ENCODE assay signal across 11 mouse cellular contexts in genomic region chr19:59267417-59267963, GRCm38 (mm10). TPM values are rescaled to one million over a fixed set of nuclear protein-coding genes. Genes with fewer than 3 reads are reported as not detected.
DNase-seq lines count a peak whose midpoint lies in the region; ATAC-seq and TF ChIP-seq lines count a peak whose summit lies in the region.
"Had no signal": no experiment of that assay in that cellular context is flagged by ENCODE, and none has a peak within 500 bp of the region (broad histone marks: within the 10 kb centered on the region; RNA-seq: fewer than 3 reads in every experiment).

No protein-coding gene starts in this region.

- H3K27ac ChIP-seq in heart, embryonic 13.5 days (replicated peaks) = peak overlapping the region; percentile 65
- no peak overlapping the region for H3K27ac ChIP-seq in CH12.LX (ENCODE audit: insufficient read depth, low read depth)
- H3K27ac ChIP-seq in forebrain, embryonic 15.5 days (replicated peaks) = peak overlapping the region; percentile 86
- H3K27ac ChIP-seq in midbrain, embryonic 11.5 days (ENCODE audit: low read depth, low read length) = peak overlapping the region; percentile 45

- H3K9ac ChIP-seq in heart, embryonic 13.5 days = peak overlapping the region; percentile 17; the same call in 1 of the 2 replicates
- no peak overlapping the region for H3K9ac ChIP-seq in CH12.LX (ENCODE audit: insufficient read depth, low read depth)
- H3K9ac ChIP-seq in forebrain, embryonic 15.5 days (replicated peaks) = 0 out of 2 replicates have a peak overlapping the region, but pooled peaks have one; percentile 23
- 0 out of 2 replicates have a peak overlapping the region, but pooled peaks have one; percentile 6 for H3K9ac ChIP-seq in midbrain, embryonic 11.5 days (ENCODE audit: low read length)

- no peaks in the 10 kb centered on the region for H3K36me3 ChIP-seq in heart, embryonic 13.5 days
- no peaks in the 10 kb centered on the region for H3K36me3 ChIP-seq in CH12.LX (replicated peaks in 1 of 2; ENCODE audit: control insufficient read depth in 1 of 2, insufficient read depth in 1 of 2, low read length in 1 of 2)
- no peaks in the 10 kb centered on the region for H3K36me3 ChIP-seq in forebrain, embryonic 15.5 days
- H3K36me3 ChIP-seq in midbrain, embryonic 11.5 days (ENCODE audit: control insufficient read depth, insufficient read depth, low read length) = no peaks in the 10 kb centered on the region

- no peak for DNase-seq in heart, adult 9 months (ENCODE audit: low spot score in 2 of 2)
- DNase-seq in CH12.LX (ENCODE audit: extremely low read depth) = peak; percentile 19
- DNase-seq in midbrain, embryonic 11.5 days (ENCODE audit: low spot score, missing footprints) = peak; percentile 94
- no peak for DNase-seq in spleen, postnatal 4 days (ENCODE audit: low spot score in 2 of 2)
- no peak for DNase-seq in spleen, postnatal 14 days (ENCODE audit: low spot score in 2 of 2)
- DNase-seq in c-Kit-positive CD71-positive TER-119-positive erythroid progenitor cells, embryonic 14.5 days (ENCODE audit: low spot score) = no peak
- DNase-seq: lung, adult 2 months had no signal

- no peak for TF ChIP-seq EP300 in CH12.LX (IDR thresholded peaks at IDR 0.05; ENCODE audit: low read length)

- dilution Hi-C loops in CH12.LX (cut with MboI; ENCODE audit: extremely low pct_ligation_motif_present, extremely low pct_unique_long_range_greater_than_20kb, low sequenced_read_pairs) = no loop called here

- no peak for ATAC-seq in heart, embryonic 13.5 days (ENCODE audit: extremely low read depth, insufficient number of reproducible peaks, low FRiP score, low TSS enrichment)
- ATAC-seq in forebrain, embryonic 15.5 days (replicated peaks) = no peak; the same call in 1 of the 2 replicates
- peak; percentile 80 for ATAC-seq in midbrain, embryonic 11.5 days (ENCODE audit: low FRiP score)

- peak overlapping the region; percentile 19; the same call in 1 of the 2 replicates for H3K4me2 ChIP-seq in heart, embryonic 13.5 days
- peak overlapping the region; percentile 25; the same call in 1 of the 2 replicates for H3K4me2 ChIP-seq in CH12.LX (ENCODE audit: insufficient read depth, low read depth, poor library complexity, severe bottlenecking)
- H3K4me2 ChIP-seq in forebrain, embryonic 15.5 days (replicated peaks) = no peak overlapping the region
- H3K4me2 ChIP-seq in midbrain, embryonic 11.5 days = no peak overlapping the region

- TF ChIP-seq RAD21 in CH12.LX (IDR thresholded peaks at IDR 0.05; ENCODE audit: low read depth, low read length) = no peak

- no peak overlapping the region for H3K4me3 ChIP-seq in heart, embryonic 13.5 days
- H3K4me3 ChIP-seq in CH12.LX (replicated peaks in 1 of 3; ENCODE audit: low read depth in 2 of 3, low read length in 2 of 3, poor library complexity in 1 of 3) = no peak overlapping the region
- H3K4me3 ChIP-seq in forebrain, embryonic 15.5 days = no peak overlapping the region
- no peak overlapping the region for H3K4me3 ChIP-seq in midbrain, embryonic 11.5 days (ENCODE audit: low read depth, low read length)

- in situ Hi-C loops in CH12.LX (cut with MboI; ENCODE audit: low pct_ligation_motif_present, low pct_unique_long_range_greater_than_20kb, low sequenced_read_pairs) = no loop called here

- no peaks in the 10 kb centered on the region for H3K79me2 ChIP-seq in CH12.LX (replicated peaks; ENCODE audit: control insufficient read depth, extremely low read depth, insufficient read depth, poor library complexity, severe bottlenecking)

- no peak for TF ChIP-seq POLR2A in CH12.LX (IDR thresholded peaks at IDR 0.05; ENCODE audit: low read depth, low read length)

- 10% methylated on average over 5 of the region's 5 CpGs for WGBS in heart, embryonic 13.5 days
- WGBS in forebrain, embryonic 15.5 days = 11% methylated on average over 5 of the region's 5 CpGs
- 14% methylated on average over 5 of the region's 5 CpGs for WGBS in midbrain, embryonic 11.5 days

- H3K27me3 ChIP-seq in heart, embryonic 13.5 days (replicated peaks) = peaks cover 21% of the 10 kb centered on the region
- H3K27me3 ChIP-seq in CH12.LX (replicated peaks) = no peaks in the 10 kb centered on the region
- no peaks in the 10 kb centered on the region for H3K27me3 ChIP-seq in forebrain, embryonic 15.5 days
- peaks cover 26% of the 10 kb centered on the region for H3K27me3 ChIP-seq in midbrain, embryonic 11.5 days (ENCODE audit: control insufficient read depth, insufficient read depth, low read length)

- H3K4me1 ChIP-seq in heart, embryonic 13.5 days = peaks cover 12% of the 10 kb centered on the region
- H3K4me1 ChIP-seq in CH12.LX (ENCODE audit: control insufficient read depth in 1 of 2, insufficient read depth in 2 of 2) = peaks cover 3 to 12% of the 10 kb centered on the region in 2 experiments
- H3K4me1 ChIP-seq in forebrain, embryonic 15.5 days = peaks cover 44% of the 10 kb centered on the region
- H3K4me1 ChIP-seq in midbrain, embryonic 11.5 days (ENCODE audit: control insufficient read depth, insufficient read depth, low read length) = peaks cover 26% of the 10 kb centered on the region

- TF ChIP-seq CTCF in CH12.LX (conservative IDR thresholded peaks at IDR 0.05 in 1 of 2, IDR thresholded peaks at IDR 0.05 in 1 of 2; ENCODE audit: low read depth in 2 of 2, low read length in 2 of 2) = no peak

- H3K9me3 ChIP-seq in heart, embryonic 13.5 days = no peaks in the 10 kb centered on the region
- no peaks in the 10 kb centered on the region for H3K9me3 ChIP-seq in CH12.LX (replicated peaks; ENCODE audit: low read length)
- H3K9me3 ChIP-seq in forebrain, embryonic 15.5 days = no peaks in the 10 kb centered on the region
- H3K9me3 ChIP-seq in midbrain, embryonic 11.5 days (ENCODE audit: control insufficient read depth, low read length) = no peaks in the 10 kb centered on the region

TF ChIP-seq in CH12.LX, 34 proteins besides CTCF, POLR2A, EP300 and RAD21:
- TF ChIP-seq CHD1 (IDR thresholded peaks at IDR 0.05; ENCODE audit: low read depth, low read length) (no peak), BHLHE40 (IDR thresholded peaks at IDR 0.05; ENCODE audit: low read depth, low read length) (no peak), ZC3H11A (IDR thresholded peaks at IDR 0.05; ENCODE audit: low read depth, low read length) (no peak)

RNA-seq across cellular contexts. Expression of gene Slc18a2, which starts 6.8 kb away (rescaled TPM):
- 9.8 and 10.4 TPM in 2 replicates for polyA plus RNA-seq in heart, embryonic 13.5 days (2015; fragmentation: Nextera tagmentation; extraction: Ambion mirVana)
- total RNA-seq in CH12.LX (2012; rRNA removed) (0.04 TPM in 2 replicates), CH12.LX (2014; rRNA removed) (not detected in 2 replicates)
- polyA plus RNA-seq in CH12.LX (2012; ENCODE audit: insufficient read length, low read depth) = 0.50 and 0.86 TPM in 2 replicates
- 24.1 and 25.0 TPM in 2 replicates for polyA plus RNA-seq in forebrain, embryonic 15.5 days (2015; fragmentation: Nextera tagmentation; extraction: Ambion mirVana)
- polyA plus RNA-seq in midbrain, embryonic 11.5 days (2014; fragmentation: Nextera tagmentation; extraction: Ambion mirVana) = 16.0 and 19.0 TPM in 2 replicates

RNA-seq across cellular contexts. Expression of gene Kcnk18, which starts 48.5 kb away (rescaled TPM):
- not detected in 2 replicates for polyA plus RNA-seq in heart, embryonic 13.5 days (2015; fragmentation: Nextera tagmentation; extraction: Ambion mirVana)
- total RNA-seq in CH12.LX (2012; rRNA removed) = not detected in 2 replicates
- total RNA-seq in CH12.LX (2014; rRNA removed) = not detected in 2 replicates
- not detected in 2 replicates for polyA plus RNA-seq in CH12.LX (2012; ENCODE audit: insufficient read length, low read depth)
- polyA plus RNA-seq in forebrain, embryonic 15.5 days (2015; fragmentation: Nextera tagmentation; extraction: Ambion mirVana) = not detected in 2 replicates
- not detected in 2 replicates for polyA plus RNA-seq in midbrain, embryonic 11.5 days (2014; fragmentation: Nextera tagmentation; extraction: Ambion mirVana)
- total RNA-seq: layer of hippocampus, postnatal 25 days had no signal
- polyA plus RNA-seq: lung, adult 2 months; thymus, postnatal 0 days had no signal

RNA-seq across cellular contexts. Expression of gene Rps12-ps3, which starts 54.6 kb away (rescaled TPM):
- polyA plus RNA-seq in heart, embryonic 13.5 days (2015; fragmentation: Nextera tagmentation; extraction: Ambion mirVana) = 6.1 and 14.4 TPM in 2 replicates
- total RNA-seq in CH12.LX (2012; rRNA removed) (329 and 567 TPM in 2 replicates), CH12.LX (2014; rRNA removed) (1,801 and 1,885 TPM in 2 replicates)
- polyA plus RNA-seq in CH12.LX (2012; ENCODE audit: insufficient read length, low read depth) = 2,237 and 3,509 TPM in 2 replicates
- polyA plus RNA-seq in forebrain, embryonic 15.5 days (2015; fragmentation: Nextera tagmentation; extraction: Ambion mirVana) = 7.7 and 10.5 TPM in 2 replicates
- 15.1 and 25.5 TPM in 2 replicates for polyA plus RNA-seq in midbrain, embryonic 11.5 days (2014; fragmentation: Nextera tagmentation; extraction: Ambion mirVana)

Comparison
In these comparisons a context has a peak if more than half of its experiments do, and no peak if none do; other contexts are left out.
1. H3K4me2 ChIP-seq: peak in heart, embryonic 13.5 days (single experiment) and CH12.LX (single experiment); none in forebrain, embryonic 15.5 days (single experiment) and midbrain, embryonic 11.5 days (single experiment).
2. DNase-seq: peak in CH12.LX (single experiment) and midbrain, embryonic 11.5 days (single experiment); none in heart, adult 9 months (0 of 2), spleen, postnatal 4 days (0 of 2), spleen, postnatal 14 days (0 of 2) and c-Kit-positive CD71-positive TER-119-positive erythroid progenitor cells, embryonic 14.5 days (single experiment).
3. RNA of gene Rps12-ps3, which starts 54.6 kb away (polyA plus RNA-seq): 2,237 to 3,509 TPM in CH12.LX; 15.1 to 25.5 TPM in midbrain, embryonic 11.5 days, 7.7 to 10.5 TPM in forebrain, embryonic 15.5 days and 6.1 to 14.4 TPM in heart, embryonic 13.5 days; every median in the first group is over 10 times any median in the second.